Mouse (Mus musculus): ENCODE measurements at regions not wholly inside any gene's neighbourhood (a gene's known extent, or its start where the extent isn't known, plus 50 kb on each side); places are given as distances from the start of the nearest gene placed in this dataset.

DNA sequence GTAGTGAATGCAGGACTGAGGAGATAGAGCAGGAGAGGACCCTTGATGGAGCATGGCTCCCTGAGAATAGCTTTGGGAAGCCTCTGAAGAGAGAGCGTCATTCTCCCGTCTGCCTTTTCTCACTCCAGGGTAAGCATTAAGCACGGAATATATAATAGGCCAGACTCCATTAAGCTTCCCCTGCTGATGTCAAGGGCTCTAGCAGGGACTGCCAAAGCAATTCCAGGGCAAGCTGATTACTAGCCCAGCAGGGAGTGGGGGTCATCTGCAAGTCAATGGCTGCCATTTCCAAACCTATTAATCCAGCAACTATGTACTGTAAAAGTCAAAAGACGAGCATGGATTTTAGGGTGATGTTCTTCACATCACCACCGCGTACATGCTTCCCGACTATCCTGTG, 111.2 kb upstream of the Arl4c start:
- Histone ChIP-seq H3K4me1 (peaks cover 8% of the 10 kb centered on the region; the same call in 1 of the 2 replicates), H3K4me2 (replicated peaks) (no peak overlapping the region), H3K9ac (replicated peaks) (no peak overlapping the region), H3K27me3 (no peaks in the 10 kb centered on the region), H3K36me3 (no peaks in the 10 kb centered on the region), H3K27ac (replicated peaks) (no peak overlapping the region), H3K4me3 (no peak overlapping the region), H3K9me3 (no peaks in the 10 kb centered on the region)
- 0 out of 2 replicates have a peak, but pooled peaks have one; percentile 47 for ATAC-seq (replicated peaks)
- 28% methylated on average over 7 of the region's 7 CpGs for WGBS

DNA sequence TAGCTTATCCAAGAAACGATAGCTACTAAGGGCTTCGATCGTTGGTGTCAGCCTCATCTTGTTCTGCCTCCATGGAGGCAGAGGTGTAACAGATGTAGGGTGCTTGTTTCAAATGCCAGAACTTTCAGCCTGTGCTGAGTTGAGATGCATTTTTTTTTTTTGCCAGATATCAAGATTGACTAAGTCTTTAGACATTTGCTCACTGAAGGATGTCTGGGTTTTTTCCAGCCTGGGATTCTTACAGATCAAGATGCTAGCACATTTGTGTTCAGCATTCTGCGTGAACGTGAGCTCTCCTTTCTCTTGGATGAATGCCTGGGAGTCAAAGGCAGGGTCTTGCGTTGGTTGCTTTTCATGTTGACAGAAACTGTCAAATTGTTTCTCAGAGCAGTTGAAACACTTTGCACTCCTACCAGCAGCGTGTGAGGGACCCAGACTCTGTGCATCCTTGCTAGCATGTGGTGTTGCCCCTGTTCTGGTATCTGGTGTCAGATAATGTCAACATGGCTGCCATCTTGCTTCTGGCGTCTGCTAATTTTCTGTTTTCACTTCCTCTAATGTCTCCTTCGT, 114.4 kb upstream of the Arl4c start:
- H3K4me3 ChIP-seq = no peak overlapping the region
- H3K4me2 ChIP-seq (replicated peaks) = no peak overlapping the region
- no peak overlapping the region for H3K9ac ChIP-seq (replicated peaks)
- ATAC-seq (replicated peaks) = peak; percentile 92
- H3K27me3 ChIP-seq = no peaks in the 10 kb centered on the region
- 71% methylated on average over 9 of the region's 9 CpGs for WGBS
- peak overlapping the region; percentile 38; the same call in 1 of the 2 replicates for H3K27ac ChIP-seq (replicated peaks)
- H3K4me1 ChIP-seq = peaks cover 8% of the 10 kb centered on the region; the same call in 1 of the 2 replicates
- H3K9me3 ChIP-seq = no peaks in the 10 kb centered on the region
- no peaks in the 10 kb centered on the region for H3K36me3 ChIP-seq

DNA sequence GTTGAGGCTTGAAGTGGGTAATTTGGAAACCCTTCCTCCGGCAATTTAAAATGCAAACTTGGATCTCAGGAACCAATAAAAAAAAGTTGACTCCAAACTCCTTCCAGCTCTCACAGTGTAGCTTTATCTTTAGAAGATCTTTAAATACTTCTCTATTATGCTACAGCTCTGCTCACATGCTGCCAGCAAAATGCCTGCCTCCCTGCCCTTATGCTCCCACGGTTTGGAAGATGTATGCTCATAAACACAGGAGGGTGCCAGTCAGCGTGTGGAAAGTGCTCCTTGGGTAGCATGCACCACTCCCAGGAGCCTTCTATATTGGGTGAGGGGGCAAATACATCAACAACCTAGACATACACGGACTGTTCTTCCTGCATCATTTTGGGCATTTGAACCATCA, 123.2 kb upstream of the Arl4c start:
- no peak overlapping the region for H3K27ac ChIP-seq (replicated peaks)
- H3K9ac ChIP-seq (replicated peaks) = no peak overlapping the region
- H3K4me2 ChIP-seq (replicated peaks) = no peak overlapping the region
- no peak for ATAC-seq (replicated peaks)
- 87% methylated on average over 4 of the region's 4 CpGs for WGBS
- H3K4me1 ChIP-seq = no peaks in the 10 kb centered on the region
- H3K36me3 ChIP-seq = no peaks in the 10 kb centered on the region
- H3K27me3 ChIP-seq = no peaks in the 10 kb centered on the region
- H3K4me3 ChIP-seq = no peak overlapping the region
- no peaks in the 10 kb centered on the region for H3K9me3 ChIP-seq

DNA sequence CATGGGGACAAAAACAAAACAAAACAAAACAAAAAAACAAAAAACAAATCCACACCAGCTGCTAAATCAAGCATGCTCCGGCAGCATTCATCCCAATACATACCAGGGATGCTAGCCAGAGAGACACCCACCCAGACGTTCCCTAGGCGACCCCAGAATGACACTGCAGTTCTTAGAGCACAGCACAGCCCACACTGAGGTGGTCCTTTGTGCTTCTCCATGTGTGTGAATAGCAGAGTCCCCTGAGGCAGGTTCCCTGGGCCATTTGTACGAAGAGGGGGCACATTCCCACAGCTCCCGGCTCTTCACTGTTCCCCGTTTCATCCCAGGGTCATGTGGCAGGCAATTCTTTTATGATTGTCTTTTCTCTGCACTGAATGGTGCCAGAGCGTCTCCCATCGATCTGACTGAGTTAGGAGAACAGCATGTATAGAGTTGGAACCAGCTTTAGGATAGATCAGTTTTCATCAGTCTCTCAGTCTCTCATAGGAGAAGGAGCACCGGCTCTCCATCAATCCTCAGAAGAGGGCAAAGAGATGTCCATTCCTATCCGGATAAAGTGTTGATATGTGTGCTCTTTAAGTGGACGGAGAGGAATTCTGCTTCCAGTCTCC, 136.7 kb upstream of the Arl4c start:
- no peak overlapping the region for H3K4me2 ChIP-seq (replicated peaks)
- H3K27me3 ChIP-seq = no peaks in the 10 kb centered on the region
- peaks cover 20% of the 10 kb centered on the region for H3K4me1 ChIP-seq
- no peak overlapping the region for H3K9ac ChIP-seq (replicated peaks)
- H3K9me3 ChIP-seq = no peaks in the 10 kb centered on the region
- peak; percentile 66; the same call in 1 of the 2 replicates for ATAC-seq (replicated peaks)
- no peak overlapping the region for H3K27ac ChIP-seq (replicated peaks)
- H3K4me3 ChIP-seq = no peak overlapping the region
- no peaks in the 10 kb centered on the region for H3K36me3 ChIP-seq
- WGBS = 15% methylated on average over 11 of the region's 11 CpGs

DNA sequence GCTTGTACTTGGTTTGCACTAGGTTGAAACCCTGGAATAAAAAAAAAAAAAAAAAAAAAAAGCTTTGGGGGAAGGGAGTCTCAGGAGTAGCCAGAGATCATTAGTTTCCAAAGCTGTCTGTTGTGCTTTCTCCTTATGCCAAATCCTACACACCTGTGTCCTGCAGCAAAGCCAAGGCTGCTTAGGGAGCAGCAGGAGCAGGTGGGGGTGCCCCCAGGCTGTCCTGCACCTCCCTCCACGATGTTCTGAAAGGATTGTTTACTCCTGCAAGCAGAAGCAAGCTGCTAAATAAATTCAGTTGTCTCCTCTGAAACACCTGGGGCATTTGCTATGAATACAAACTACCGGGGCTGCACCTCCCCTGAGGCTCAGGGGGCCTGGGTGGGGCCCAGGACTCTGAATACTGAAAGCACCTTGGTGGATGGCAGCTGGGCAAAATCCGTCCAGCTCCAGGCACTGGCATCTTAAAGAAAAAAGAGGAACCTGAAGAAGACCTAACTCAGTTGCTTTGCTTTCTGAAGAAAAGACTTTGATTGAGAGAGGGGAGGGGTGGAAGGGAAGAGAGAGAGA, 137.5 kb upstream of the Arl4c start:
- no peaks in the 10 kb centered on the region for H3K9me3 ChIP-seq
- no peaks in the 10 kb centered on the region for H3K36me3 ChIP-seq
- H3K4me3 ChIP-seq = no peak overlapping the region
- peak overlapping the region; percentile 66 for H3K27ac ChIP-seq (replicated peaks)
- no peak for ATAC-seq (replicated peaks)
- no peaks in the 10 kb centered on the region for H3K27me3 ChIP-seq
- no peak overlapping the region for H3K4me2 ChIP-seq (replicated peaks)
- no peak overlapping the region for H3K9ac ChIP-seq (replicated peaks)
- peaks cover 20% of the 10 kb centered on the region for H3K4me1 ChIP-seq
- WGBS = 4% methylated on average over 3 of the region's 3 CpGs

DNA sequence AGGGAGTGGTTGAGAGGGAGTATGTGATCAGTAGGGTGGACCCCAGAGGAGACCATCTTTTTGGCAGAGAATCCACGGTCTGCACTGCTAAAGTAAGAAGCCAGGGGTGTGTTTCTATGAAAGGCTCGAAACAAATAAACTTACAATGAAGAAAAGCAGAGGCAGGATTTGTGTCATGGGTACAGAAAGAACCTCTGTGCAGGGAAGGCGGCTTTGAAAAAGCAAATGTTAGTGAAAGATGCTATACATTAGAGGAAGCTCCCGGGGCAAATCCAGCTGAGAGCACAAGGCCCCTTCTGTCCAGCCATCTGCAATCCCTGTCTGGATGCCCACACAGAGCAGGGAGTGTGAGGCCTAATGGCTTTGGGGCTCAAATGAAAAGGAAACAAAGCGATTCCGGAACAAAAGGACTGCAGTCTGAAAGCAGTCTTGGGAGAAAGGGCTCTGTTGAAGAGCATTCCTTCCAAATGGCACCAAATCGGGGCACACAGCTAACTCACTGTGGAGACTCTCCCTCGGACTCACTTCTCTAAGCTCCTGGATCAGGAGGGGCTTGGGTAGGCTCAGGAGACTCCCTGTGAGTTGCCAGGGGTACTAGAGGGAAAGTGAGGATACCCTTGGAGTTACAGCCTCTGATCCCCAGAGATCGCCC, 138.1 kb upstream of the Arl4c start:
- Histone ChIP-seq H3K4me2 (replicated peaks) (no peak overlapping the region), H3K4me3 (no peak overlapping the region), H3K9me3 (no peaks in the 10 kb centered on the region), H3K27ac (replicated peaks) (peak overlapping the region; percentile 66), H3K4me1 (peaks cover 20% of the 10 kb centered on the region), H3K9ac (replicated peaks) (peak overlapping the region; percentile 14; the same call in 1 of the 2 replicates), H3K27me3 (no peaks in the 10 kb centered on the region), H3K36me3 (no peaks in the 10 kb centered on the region)
- peak; percentile 77 for ATAC-seq (replicated peaks)
- 7% methylated on average over 9 of the region's 9 CpGs for WGBS

DNA sequence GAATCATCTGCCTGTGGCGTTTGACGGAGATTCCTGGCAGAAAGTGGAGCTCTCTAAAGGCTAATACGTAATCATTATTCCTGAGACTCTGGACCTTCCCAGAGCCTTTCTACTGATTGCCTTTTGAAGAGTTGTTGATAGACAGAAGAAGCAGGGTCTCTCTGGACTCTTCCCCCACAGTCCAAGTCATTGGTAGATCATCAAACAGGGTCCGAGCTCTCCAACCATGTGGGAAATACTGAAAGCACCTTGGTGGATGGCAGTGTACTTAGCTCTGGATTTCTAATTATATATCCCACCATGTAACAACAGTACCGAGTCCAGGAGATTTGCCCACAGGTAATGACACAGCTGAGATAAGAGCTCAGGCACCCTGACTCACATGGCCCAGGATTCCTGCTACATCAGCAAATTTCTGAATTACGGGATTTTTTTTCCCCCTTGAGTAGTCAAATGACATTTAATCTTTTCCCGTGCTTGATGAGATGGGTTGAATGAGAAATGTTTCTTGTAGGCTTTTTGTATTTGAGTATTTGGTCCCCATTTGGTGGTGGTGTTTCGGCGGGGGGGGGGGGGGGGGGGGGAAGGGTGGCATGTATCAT, 139.1 kb upstream of the Arl4c start:
- no peaks in the 10 kb centered on the region for H3K9me3 ChIP-seq
- H3K27me3 ChIP-seq = no peaks in the 10 kb centered on the region
- no peak overlapping the region for H3K27ac ChIP-seq (replicated peaks)
- H3K4me3 ChIP-seq = no peak overlapping the region
- H3K9ac ChIP-seq (replicated peaks) = no peak overlapping the region
- 76% methylated on average over 7 of the region's 9 CpGs for WGBS
- ATAC-seq (replicated peaks) = no peak
- H3K4me1 ChIP-seq = peaks cover 20% of the 10 kb centered on the region
- no peaks in the 10 kb centered on the region for H3K36me3 ChIP-seq
- H3K4me2 ChIP-seq (replicated peaks) = no peak overlapping the region

DNA sequence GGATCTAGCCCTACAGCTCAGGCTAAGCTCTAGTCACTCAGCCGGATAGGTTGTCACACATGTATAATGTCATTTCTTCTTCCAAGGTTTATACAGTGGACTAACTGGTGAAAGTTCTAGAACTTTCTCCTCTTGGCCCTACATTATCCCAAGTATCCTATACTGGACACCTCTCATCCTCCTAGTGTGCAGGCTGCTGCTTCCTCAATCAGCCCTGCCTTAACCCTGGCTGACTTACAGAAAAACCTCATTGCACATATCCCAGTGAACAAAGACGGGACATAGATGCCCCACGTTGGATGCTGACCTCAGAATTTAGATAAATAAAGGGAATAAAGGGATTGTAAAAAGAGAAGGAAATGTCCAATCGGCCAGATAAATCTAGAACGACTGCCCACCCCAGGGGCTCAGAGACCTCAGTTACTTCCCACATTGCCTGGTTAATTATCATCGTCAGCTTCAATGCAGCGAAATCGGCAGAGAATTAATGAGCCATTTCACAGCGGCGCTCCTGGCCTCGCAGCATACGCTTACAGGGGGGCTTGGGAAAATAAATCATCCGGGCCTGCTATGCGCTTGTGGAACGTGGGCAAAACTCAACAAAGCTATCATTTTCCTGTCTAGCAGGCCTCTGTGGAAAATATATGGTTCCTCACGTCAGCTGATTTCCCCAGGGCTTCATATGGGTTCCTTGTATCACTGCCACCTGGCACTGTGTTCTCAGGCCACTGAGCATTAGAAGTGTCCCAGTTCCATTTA, 145.5 kb upstream of the Arl4c start:
- ATAC-seq (replicated peaks) = peak; percentile 73

DNA sequence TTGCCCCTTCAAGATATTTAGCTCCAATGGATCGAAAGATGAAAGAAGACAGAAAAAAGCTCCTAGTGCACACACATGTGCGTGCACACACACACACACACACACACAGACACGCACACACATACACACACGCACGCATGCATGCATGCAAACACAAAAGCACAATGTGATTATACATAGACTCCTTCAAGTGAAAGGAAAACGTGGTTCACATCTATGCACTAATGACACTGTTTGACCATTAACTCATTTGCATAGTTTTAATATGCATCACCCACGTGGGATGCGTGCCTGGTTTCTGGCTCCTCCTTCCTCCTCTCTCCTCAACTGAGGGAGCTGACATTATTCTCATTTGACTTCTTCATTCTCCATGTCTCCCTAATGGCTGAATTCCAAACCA, 146.2 kb upstream of the Arl4c start:
- peak overlapping the region; percentile 65; the same call in 1 of the 2 replicates for H3K27ac ChIP-seq (replicated peaks)
- no peaks in the 10 kb centered on the region for H3K9me3 ChIP-seq
- WGBS = 40% methylated on average over 8 of the region's 8 CpGs
- no peaks in the 10 kb centered on the region for H3K36me3 ChIP-seq
- H3K27me3 ChIP-seq = no peaks in the 10 kb centered on the region
- H3K4me3 ChIP-seq = no peak overlapping the region
- no peak overlapping the region for H3K9ac ChIP-seq (replicated peaks)
- H3K4me1 ChIP-seq = peaks cover 16% of the 10 kb centered on the region
- no peak overlapping the region for H3K4me2 ChIP-seq (replicated peaks)
- ATAC-seq (replicated peaks) = peak; percentile 72

More for the DNA sequence above, 145.5 kb upstream of the Arl4c start:
- 12% methylated on average over 16 of the region's 16 CpGs for WGBS
- Histone ChIP-seq H3K4me3 (no peak overlapping the region), H3K27ac (replicated peaks) (peak overlapping the region; percentile 65), H3K4me1 (peaks cover 16% of the 10 kb centered on the region), H3K9ac (replicated peaks) (no peak overlapping the region; the same call in 1 of the 2 replicates), H3K9me3 (no peaks in the 10 kb centered on the region), H3K36me3 (no peaks in the 10 kb centered on the region), H3K4me2 (replicated peaks) (peak overlapping the region; percentile 11; the same call in 1 of the 2 replicates), H3K27me3 (no peaks in the 10 kb centered on the region)

DNA sequence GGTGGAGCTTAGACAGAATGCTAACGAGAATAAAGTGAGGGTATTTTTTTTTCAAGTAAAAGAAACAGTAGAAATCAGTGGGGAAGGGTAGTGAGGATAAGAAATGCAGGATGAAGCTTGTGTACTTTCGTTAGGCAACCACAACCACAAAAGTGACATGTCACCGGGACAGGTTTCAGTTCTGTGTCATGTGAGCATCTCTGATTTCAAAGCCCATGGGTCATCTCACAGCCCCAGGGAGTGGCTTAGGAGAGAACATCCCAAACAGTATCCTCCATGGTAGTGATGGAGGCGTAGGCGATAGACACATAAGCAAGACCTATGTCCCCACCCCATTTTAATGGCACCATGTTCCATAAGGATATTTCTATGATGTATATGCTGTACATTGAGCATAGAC, 147.4 kb upstream of the Arl4c start:
- no peaks in the 10 kb centered on the region for H3K27me3 ChIP-seq
- 83% methylated on average over 5 of the region's 5 CpGs for WGBS
- peaks cover 16% of the 10 kb centered on the region for H3K4me1 ChIP-seq
- H3K9ac ChIP-seq (replicated peaks) = no peak overlapping the region
- ATAC-seq (replicated peaks) = no peak
- no peak overlapping the region for H3K4me3 ChIP-seq
- no peaks in the 10 kb centered on the region for H3K9me3 ChIP-seq
- no peaks in the 10 kb centered on the region for H3K36me3 ChIP-seq
- no peak overlapping the region for H3K27ac ChIP-seq (replicated peaks)
- no peak overlapping the region for H3K4me2 ChIP-seq (replicated peaks)

DNA sequence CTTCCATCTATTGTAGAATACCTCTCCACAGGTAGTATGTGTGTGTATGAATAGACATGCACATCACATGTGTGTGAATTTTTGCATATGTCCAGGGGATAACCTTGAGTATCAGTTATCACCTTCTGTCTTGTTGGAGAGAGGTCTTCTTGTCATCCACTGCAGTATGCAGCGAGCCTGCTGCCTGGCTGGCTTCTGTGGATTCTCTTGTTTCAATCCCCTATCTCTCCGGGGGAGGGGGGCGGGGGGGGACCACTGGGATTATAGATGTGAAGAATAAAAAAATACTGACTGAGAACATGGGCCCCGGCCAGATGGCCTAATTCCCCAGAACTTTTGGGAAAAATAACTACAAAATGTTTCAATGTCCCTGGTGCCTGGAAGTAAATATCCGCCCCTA, 149.9 kb upstream of the Arl4c start:
- Histone ChIP-seq H3K27ac (replicated peaks) (no peak overlapping the region), H3K9ac (replicated peaks) (no peak overlapping the region), H3K27me3 (no peaks in the 10 kb centered on the region), H3K4me2 (replicated peaks) (no peak overlapping the region), H3K36me3 (no peaks in the 10 kb centered on the region), H3K4me1 (peaks cover 16% of the 10 kb centered on the region), H3K9me3 (no peaks in the 10 kb centered on the region), H3K4me3 (no peak overlapping the region)
- ATAC-seq (replicated peaks) = no peak
- WGBS = 91% methylated on average over 5 of the region's 5 CpGs

Data from forebrain, embryonic 15.5 days (tissue).